Mouse (Mus musculus) forebrain, embryonic 11.5 days (tissue): Measurements from ENCODE around the gene Daxx. TPM values are rescaled to one million over a fixed set of nuclear protein-coding genes. Genes with fewer than 3 reads are reported as not detected.
"Not testable (repeated sequence)": the region's sequence is repeated elsewhere in the genome, so short reads cannot be mapped to it uniquely, and the experiment has no call there.

Source experiments
- ATAC-seq: fragments of 200-750 bp; cut with Nextera tagmentation; replicated peaks from 2 replicates; pipeline ENCODE4 v1.8.0; 2017; ENCODE audit warnings: moderate TSS enrichment; ENCODE audit not compliant: low FRiP score
- DNase-seq: peaks from one replicate; pipeline ENCODE4 v3.0.0-alpha.2; 2017; ENCODE audit warnings: low spot score
- H3K27ac ChIP-seq: fragments of 300-500 bp; sonication (generic); 2 replicates; pipeline ENCODE4 v1.5.1; 2014; ENCODE audit warnings: low read depth, low read length
- H3K27me3 ChIP-seq: fragments of 300-500 bp; sonication (generic); 2 replicates; pipeline ENCODE4 v1.6.1; 2014; ENCODE audit warnings: mild to moderate bottlenecking, low read length, mixed read lengths; ENCODE audit not compliant: control insufficient read depth, insufficient read depth
- H3K36me3 ChIP-seq: fragments of 300-500 bp; sonication (generic); 2 replicates; pipeline ENCODE4 v1.6.1; 2014; ENCODE audit warnings: mild to moderate bottlenecking, low read length, moderate library complexity, mixed read lengths; ENCODE audit not compliant: control insufficient read depth, insufficient read depth
- H3K4me1 ChIP-seq: fragments of 300-500 bp; sonication (generic); replicated peaks from 2 replicates; pipeline ENCODE4 v1.6.1; 2014; ENCODE audit warnings: low read length, mixed read lengths; ENCODE audit not compliant: control insufficient read depth, insufficient read depth
- H3K4me2 ChIP-seq: fragments of 300-500 bp; sonication (generic); 2 replicates; pipeline ENCODE4 v1.6.1; 2014; ENCODE audit warnings: low read depth, mild to moderate bottlenecking, low read length, moderate library complexity, mixed read lengths; ENCODE audit not compliant: severe bottlenecking
- H3K4me3 ChIP-seq: fragments of 300-500 bp; sonication (generic); 2 replicates; pipeline ENCODE4 v1.5.1; 2014; ENCODE audit warnings: low read depth, low read length
- H3K9ac ChIP-seq: fragments of 300-500 bp; sonication (generic); 2 replicates; pipeline ENCODE4 v1.6.1; 2014; ENCODE audit warnings: low read length
- H3K9me3 ChIP-seq: fragments of 300-500 bp; sonication (generic); 2 replicates; pipeline ENCODE4 v1.6.1; 2016; ENCODE audit warnings: low read length, mixed read lengths; ENCODE audit not compliant: control insufficient read depth
- WGBS: fragments of 180-500 bp; shearing (Covaris S2); extraction: QIAGEN DNeasy Blood & Tissue Kit; methylation state at CpG from one replicate; pipeline ENCODE4 v1.1.7; 2014; 5-methylcytosine and 5-hydroxymethylcytosine counted together
- polyA plus RNA-seq: library from polyadenylated mRNA; unstranded; fragments of >200 nt; fragmentation: Nextera tagmentation; extraction: Ambion mirVana; gene quantifications from 2 replicates; pipeline ENCODE4 v1.2.1, GENCODE M21; 2014

The Daxx gene
- polyA plus RNA-seq, 1 experiment from 2014 or later: 68.2 TPM

GRCm38 (mm10) chr17:33951021-33951946, 42.1 kb downstream of the Daxx start, which contains the start of gene B3galt4:
Gene B3galt4 (minus strand): TSS chr17:33951488.
- peak within 1 kb of the TSS; percentile 51 for H3K4me2 ChIP-seq
- peak within 1 kb of the TSS; percentile 29 for H3K4me3 ChIP-seq
- no peaks in the 10 kb centered on the region for H3K27me3 ChIP-seq
- H3K36me3 ChIP-seq: peaks cover 12% of the 10 kb centered on the region
- peaks cover 34% of the 10 kb centered on the region for H3K4me1 ChIP-seq
- H3K9me3 ChIP-seq: no peaks in the 10 kb centered on the region
- ATAC-seq: peak; percentile 66
- peak within 1 kb of the TSS; percentile 66 for H3K9ac ChIP-seq
- peak; percentile 89 for DNase-seq
- H3K27ac ChIP-seq: peak within 1 kb of the TSS; percentile 82
- 1% methylated on average over 39 of the region's 45 CpGs for WGBS

- 0 out of 2 replicates have a peak overlapping the region, but pooled peaks have one; percentile 29 for H3K4me3 ChIP-seq
- H3K36me3 ChIP-seq: peaks cover 12% of the 10 kb centered on the region
- not testable (repeated sequence) for DNase-seq, H3K9me3 ChIP-seq, H3K27me3 ChIP-seq, H3K27ac ChIP-seq, ATAC-seq, H3K9ac ChIP-seq
- peak overlapping the region; percentile 51 for H3K4me2 ChIP-seq
- peaks cover 37% of the 10 kb centered on the region for H3K4me1 ChIP-seq
- WGBS: 73% methylated on average over 13 of the region's 13 CpGs
Observed at GRCm38 (mm10) chr17:33952015-33952414, 42.8 kb downstream of the Daxx start.

GRCm38 (mm10) chr17:33952879-33953278, 43.7 kb downstream of the Daxx start:
- Histone ChIP-seq H3K27ac (no peak overlapping the region), H3K4me2 (no peak overlapping the region), H3K9me3 (no peaks in the 10 kb centered on the region), H3K4me3 (0 out of 2 replicates have a peak overlapping the region, but pooled peaks have one; percentile 5), H3K36me3 (peaks cover 12% of the 10 kb centered on the region), H3K9ac (no peak overlapping the region; the same call in 1 of the 2 replicates), H3K27me3 (no peaks in the 10 kb centered on the region), H3K4me1 (peaks cover 39% of the 10 kb centered on the region)
- ATAC-seq (no peak), DNase-seq (no peak)
- 80% methylated on average over 4 of the region's 4 CpGs for WGBS

GRCm38 (mm10) chr17:33953310-33953709, 44.1 kb downstream of the Daxx start:
- ATAC-seq (no peak), DNase-seq (no peak)
- H3K27ac ChIP-seq: no peak overlapping the region
- 90% methylated on average over 3 of the region's 3 CpGs for WGBS
- H3K36me3 ChIP-seq: peaks cover 12% of the 10 kb centered on the region
- peak overlapping the region; percentile 5; the same call in 1 of the 2 replicates for H3K4me3 ChIP-seq
- no peak overlapping the region; the same call in 1 of the 2 replicates for H3K9ac ChIP-seq
- H3K9me3 ChIP-seq: no peaks in the 10 kb centered on the region
- no peaks in the 10 kb centered on the region for H3K27me3 ChIP-seq
- no peak overlapping the region for H3K4me2 ChIP-seq
- H3K4me1 ChIP-seq: peaks cover 39% of the 10 kb centered on the region

GRCm38 (mm10) chr17:33953961-33954565, 44.8 kb downstream of the Daxx start:
- peak overlapping the region; percentile 94 for H3K9ac ChIP-seq
- DNase-seq (no peak), ATAC-seq (no peak)
- H3K27me3 ChIP-seq: no peaks in the 10 kb centered on the region
- peaks cover 39% of the 10 kb centered on the region for H3K4me1 ChIP-seq
- H3K4me2 ChIP-seq: peak overlapping the region; percentile 92
- no peaks in the 10 kb centered on the region for H3K9me3 ChIP-seq
- H3K27ac ChIP-seq: peak overlapping the region; percentile 90
- peak overlapping the region; percentile 98 for H3K4me3 ChIP-seq
- H3K36me3 ChIP-seq: peaks cover 10% of the 10 kb centered on the region
- 36% methylated on average over 5 of the region's 5 CpGs for WGBS

- ATAC-seq (no peak; the same call in none of the 2 replicates), DNase-seq (no peak)
- Histone ChIP-seq H3K4me1 (peaks cover 39% of the 10 kb centered on the region), H3K27ac (peak overlapping the region; percentile 90), H3K36me3 (peaks cover 10% of the 10 kb centered on the region), H3K4me2 (peak overlapping the region; percentile 92), H3K27me3 (no peaks in the 10 kb centered on the region), H3K4me3 (peak overlapping the region; percentile 98), H3K9ac (peak overlapping the region; percentile 94), H3K9me3 (no peaks in the 10 kb centered on the region)
- under 1% methylated on average over 33 of the region's 33 CpGs for WGBS
Observed at GRCm38 (mm10) chr17:33954646-33955554, 45.7 kb downstream of the Daxx start.

- ATAC-seq (peak; percentile 86), DNase-seq (peak; percentile 96)
- peak within 1 kb of the TSS; percentile 90 for H3K27ac ChIP-seq
- H3K4me2 ChIP-seq: peak within 1 kb of the TSS; percentile 92
- peak within 1 kb of the TSS; percentile 98 for H3K4me3 ChIP-seq
- peaks cover 10% of the 10 kb centered on the region for H3K36me3 ChIP-seq
- H3K9ac ChIP-seq: peak within 1 kb of the TSS; percentile 94
- H3K27me3 ChIP-seq: no peaks in the 10 kb centered on the region
- H3K9me3 ChIP-seq: no peaks in the 10 kb centered on the region
- H3K4me1 ChIP-seq: peaks cover 38% of the 10 kb centered on the region
- under 1% methylated on average over 50 of the region's 50 CpGs for WGBS
Observed at GRCm38 (mm10) chr17:33955555-33956214, 46.5 kb downstream of the Daxx start, which contains the start of the genes Vps52 and Rps18. Gene Vps52 (plus strand): TSS chr17:33955812. Gene Rps18 (minus strand): TSS chr17:33956001.
